Mouse (Mus musculus): ENCODE measurements around the gene Fscn3.

Gene Fscn3

DNA sequence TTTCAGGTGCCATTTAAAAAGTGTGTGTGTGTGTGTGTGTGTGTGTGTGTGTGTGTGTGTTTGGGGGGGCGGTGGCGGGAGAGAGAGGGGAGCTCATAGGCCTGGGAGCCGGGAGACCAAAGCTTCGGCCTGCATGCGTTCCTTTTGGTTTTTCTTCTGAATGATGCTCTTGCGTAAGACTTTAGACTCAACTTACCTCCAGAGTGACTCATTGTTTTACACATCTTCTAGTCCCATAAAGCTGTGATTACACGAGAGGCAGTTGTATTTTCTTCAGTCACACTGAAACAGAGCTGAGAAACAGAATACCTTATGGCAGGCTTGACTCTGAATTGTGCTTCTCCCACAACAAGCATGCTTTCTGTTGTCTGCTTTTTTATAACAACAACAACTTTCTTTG is 59.3 kb downstream of the Fscn3 start:
- no peak for DNase-seq
